Mouse (Mus musculus): ENCODE results near the gene Iqgap2. TPM values are rescaled to one million over a fixed set of nuclear protein-coding genes. Genes with fewer than 3 reads are reported as not detected.

Iqgap2 gene
- total RNA-seq, 1 experiment from 2014 or later: 33.4 TPM

DNA sequence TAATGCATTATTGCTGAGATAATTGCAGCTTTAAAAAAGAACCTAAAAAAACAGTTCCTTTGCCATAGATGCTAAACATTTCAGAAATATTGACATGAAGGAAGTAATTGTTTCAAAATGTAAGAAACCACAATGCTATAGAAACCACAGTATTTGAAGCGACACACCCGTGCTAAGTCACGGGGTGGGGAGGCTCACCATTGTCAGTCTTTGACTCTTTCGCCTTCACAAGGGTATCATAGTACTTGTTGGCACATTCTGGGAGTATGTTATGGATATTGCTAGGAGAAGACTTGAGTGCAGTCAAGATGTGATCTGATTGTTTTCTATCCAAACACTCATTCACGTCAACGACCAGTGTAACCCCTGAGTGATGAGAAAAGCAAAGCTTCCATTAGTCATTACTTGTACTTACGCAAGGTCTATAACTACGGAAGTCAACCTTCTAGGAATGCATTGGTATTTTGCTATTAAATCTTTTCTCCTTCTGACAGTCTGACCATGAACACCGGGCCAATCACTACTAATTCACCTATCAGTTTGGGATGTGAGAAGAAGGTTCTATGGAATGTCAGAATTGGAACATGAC lies 207.0 kb downstream of the Iqgap2 start:
- peak; percentile 59 for ATAC-seq (ENCODE audit: extremely low read depth, insufficient number of reproducible peaks, low FRiP score, poor library complexity, severe bottlenecking)

DNA sequence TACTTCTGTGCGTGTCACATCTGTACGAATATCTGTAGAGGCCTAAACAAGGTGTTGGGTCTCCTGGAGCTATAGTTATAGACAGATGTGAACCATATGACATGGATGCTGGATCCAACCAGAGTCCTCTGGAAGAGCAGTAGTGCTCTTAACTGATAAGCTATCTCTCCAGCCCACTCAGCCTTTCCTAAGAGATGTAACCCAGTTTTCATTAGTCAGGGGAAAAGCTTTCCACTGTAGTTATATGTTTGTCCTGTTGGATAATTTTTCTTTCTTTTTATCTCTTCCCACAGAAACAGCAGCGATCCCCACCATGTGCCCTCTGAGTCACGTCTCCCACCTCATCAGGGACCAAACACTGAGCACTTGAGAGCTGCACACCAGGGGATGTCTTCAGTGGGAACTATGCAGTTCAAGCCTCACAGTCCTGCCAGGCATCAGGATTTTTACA lies 212.2 kb downstream of the Iqgap2 start:
- ATAC-seq (ENCODE audit: extremely low read depth, insufficient number of reproducible peaks, low FRiP score, poor library complexity, severe bottlenecking): no peak

DNA sequence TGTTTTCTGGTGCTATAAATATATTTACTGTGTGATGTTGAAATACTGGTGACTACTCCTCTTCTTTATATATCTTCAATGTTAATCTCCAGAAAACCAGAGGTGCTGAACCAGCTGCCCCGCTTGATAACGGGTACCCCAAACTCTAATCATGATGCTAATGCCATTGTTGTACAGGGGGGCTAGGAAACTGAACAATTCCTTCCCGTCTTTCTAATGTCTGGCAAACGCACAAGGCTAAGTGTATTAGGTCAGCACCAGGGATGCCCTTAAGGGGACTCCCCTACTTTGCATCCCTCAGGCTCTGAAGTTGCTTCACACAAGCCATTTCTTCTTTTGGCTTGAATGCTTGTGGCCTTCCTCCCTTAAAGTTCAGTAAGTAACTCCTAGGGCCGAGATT lies 212.6 kb downstream of the Iqgap2 start:
- no peak for ATAC-seq (ENCODE audit: extremely low read depth, insufficient number of reproducible peaks, low FRiP score, poor library complexity, severe bottlenecking)

GRCm38 (mm10) chr13:95672372-95672771 lies 219.3 kb downstream of the Iqgap2 start:
- no peak for ATAC-seq (ENCODE audit: extremely low read depth, insufficient number of reproducible peaks, low FRiP score, poor library complexity, severe bottlenecking)

GRCm38 (mm10) chr13:95671108-95671897 lies 220.4 kb downstream of the Iqgap2 start:
- ATAC-seq (ENCODE audit: extremely low read depth, insufficient number of reproducible peaks, low FRiP score, poor library complexity, severe bottlenecking): no peak

DNA sequence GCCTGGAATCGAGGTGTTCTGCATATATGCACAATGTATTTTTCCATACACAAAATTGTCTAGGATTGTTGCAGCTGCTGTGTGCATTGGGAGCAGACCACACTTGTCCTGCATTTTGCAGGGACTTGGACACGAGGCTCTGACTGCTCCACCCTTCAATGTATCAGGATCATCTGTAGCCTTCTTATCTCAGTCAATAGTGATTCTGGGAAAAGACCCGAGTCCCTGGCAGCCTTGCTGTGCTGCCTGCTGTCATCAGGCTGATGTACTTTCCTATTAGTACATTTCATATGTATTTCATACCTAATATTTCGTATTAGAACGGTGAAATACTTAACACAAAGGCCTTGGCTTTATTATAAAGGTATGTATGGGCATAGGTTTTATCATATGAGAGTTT lies 221.2 kb downstream of the Iqgap2 start:
- ATAC-seq (ENCODE audit: extremely low read depth, insufficient number of reproducible peaks, low FRiP score, poor library complexity, severe bottlenecking): no peak

- no peak for ATAC-seq (ENCODE audit: extremely low read depth, insufficient number of reproducible peaks, low FRiP score, poor library complexity, severe bottlenecking)
These were observed 224.5 kb downstream of the Iqgap2 start for GRCm38 (mm10) chr13:95667260-95667659.

GRCm38 (mm10) chr13:95665644-95666356 lies 225.9 kb downstream of the Iqgap2 start:
- no peak for ATAC-seq (ENCODE audit: extremely low read depth, insufficient number of reproducible peaks, low FRiP score, poor library complexity, severe bottlenecking)

DNA sequence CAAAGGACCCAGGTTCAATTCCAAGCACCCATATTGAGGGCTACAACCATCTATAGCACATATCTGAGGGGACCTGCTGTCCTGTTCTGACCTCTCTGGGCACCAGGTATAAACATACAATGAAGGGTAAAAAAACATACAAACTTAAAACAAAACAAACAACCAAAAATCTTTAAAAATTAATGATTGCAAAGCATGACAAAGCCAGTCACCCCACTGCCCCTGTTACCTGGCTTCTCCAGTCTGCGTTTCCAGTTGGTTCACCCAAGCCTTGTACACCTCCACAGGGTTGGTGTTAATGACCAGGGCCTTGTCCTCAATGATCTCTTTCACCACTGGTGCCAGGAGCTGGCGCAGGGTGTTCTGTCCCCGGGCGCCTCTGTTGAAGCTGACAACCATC lies 227.9 kb downstream of the Iqgap2 start:
- ATAC-seq (ENCODE audit: extremely low read depth, insufficient number of reproducible peaks, low FRiP score, poor library complexity, severe bottlenecking): no peak

GRCm38 (mm10) chr13:95659432-95659831 lies 232.3 kb downstream of the Iqgap2 start:
- no peak for ATAC-seq (ENCODE audit: extremely low read depth, insufficient number of reproducible peaks, low FRiP score, poor library complexity, severe bottlenecking)

- ATAC-seq (ENCODE audit: extremely low read depth, insufficient number of reproducible peaks, low FRiP score, poor library complexity, severe bottlenecking): no peak
These were observed 234.6 kb downstream of the Iqgap2 start for GRCm38 (mm10) chr13:95657171-95657570.

GRCm38 (mm10) chr13:95655284-95655683 lies 236.4 kb downstream of the Iqgap2 start:
- no peak for ATAC-seq (ENCODE audit: extremely low read depth, insufficient number of reproducible peaks, low FRiP score, poor library complexity, severe bottlenecking)

DNA sequence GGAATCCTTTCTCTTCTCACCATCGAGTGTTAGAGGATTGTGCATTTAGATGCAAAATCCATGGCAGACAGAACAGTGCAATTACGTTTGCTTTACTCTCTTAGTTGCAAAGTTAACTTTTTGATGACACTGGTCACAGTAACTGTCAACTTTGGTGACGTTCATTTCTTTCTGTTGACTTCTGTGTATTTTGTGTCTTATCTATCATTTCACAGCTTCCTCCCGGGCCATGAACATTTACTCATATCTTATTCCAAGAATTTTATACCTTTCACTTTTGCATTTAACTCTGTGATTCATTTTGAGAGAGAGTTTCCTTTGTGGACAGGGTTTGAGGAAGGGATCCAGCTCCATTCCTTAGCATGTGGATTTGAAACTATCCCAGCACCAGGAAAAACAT lies 238.0 kb downstream of the Iqgap2 start:
- ATAC-seq (ENCODE audit: extremely low read depth, insufficient number of reproducible peaks, low FRiP score, poor library complexity, severe bottlenecking): no peak

DNA sequence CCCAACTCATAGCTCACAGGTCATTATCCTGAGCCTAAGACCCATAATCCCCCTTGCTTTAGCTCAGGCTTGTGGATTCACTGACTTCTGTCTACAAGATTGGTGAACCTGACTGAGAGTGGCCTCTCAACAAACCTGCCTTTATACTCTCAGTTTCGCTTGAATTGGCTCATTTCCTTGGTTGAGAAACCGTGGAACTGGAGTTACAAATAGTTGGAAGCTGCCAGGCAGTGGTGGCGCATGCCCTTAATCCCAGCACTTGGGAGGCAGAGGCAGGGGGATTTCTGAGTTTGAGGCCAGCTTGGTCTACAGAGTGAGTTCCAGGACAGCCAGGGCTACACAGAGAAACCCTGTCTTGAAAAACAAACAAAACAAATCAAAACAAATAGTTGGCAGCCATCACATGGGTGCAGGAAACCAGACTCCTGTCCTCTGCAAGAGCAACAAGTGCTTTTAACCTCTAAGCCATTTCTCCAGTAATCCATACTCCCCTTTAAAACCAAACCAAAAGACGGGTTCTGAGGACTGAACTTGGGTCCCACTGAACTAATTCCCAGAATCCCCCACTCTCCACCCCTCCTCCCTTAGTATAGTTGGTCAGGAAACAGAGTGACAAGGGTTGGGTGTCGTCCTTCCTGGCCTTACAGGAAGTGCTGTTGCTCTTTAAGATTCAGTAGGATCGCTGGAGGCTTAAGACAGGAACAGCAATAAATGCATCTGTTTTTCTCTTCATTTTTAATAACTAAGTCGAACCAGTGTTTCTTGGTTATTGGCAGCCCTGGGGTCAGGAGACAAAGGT lies 239.7 kb downstream of the Iqgap2 start:
- no peak for ATAC-seq (ENCODE audit: extremely low read depth, insufficient number of reproducible peaks, low FRiP score, poor library complexity, severe bottlenecking)

GRCm38 (mm10) chr13:95649941-95650340 lies 241.8 kb downstream of the Iqgap2 start:
- ATAC-seq (ENCODE audit: extremely low read depth, insufficient number of reproducible peaks, low FRiP score, poor library complexity, severe bottlenecking): no peak

DNA sequence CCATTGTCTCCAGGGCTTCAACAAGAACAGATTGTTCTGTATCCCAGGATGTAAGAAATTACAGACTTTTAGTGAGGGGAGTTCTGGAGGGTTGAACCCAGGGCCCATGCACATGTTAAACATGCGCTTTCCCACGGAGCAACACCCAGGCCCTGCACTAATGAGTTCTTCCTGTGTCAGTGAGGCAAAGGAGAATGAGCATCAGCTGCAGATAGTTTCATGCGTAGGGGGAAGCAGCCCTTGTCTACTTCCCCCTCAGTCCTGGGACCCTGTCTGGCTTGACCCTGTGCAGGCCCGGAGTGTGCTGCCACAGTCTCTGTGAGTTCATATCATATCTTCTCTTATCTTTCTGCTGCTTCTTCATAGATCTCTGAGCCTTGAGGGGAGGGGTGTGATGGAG lies 244.5 kb downstream of the Iqgap2 start:
- no peak for ATAC-seq (ENCODE audit: extremely low read depth, insufficient number of reproducible peaks, low FRiP score, poor library complexity, severe bottlenecking)

GRCm38 (mm10) chr13:95646687-95647111 lies 245.0 kb downstream of the Iqgap2 start:
- no peak for ATAC-seq (ENCODE audit: extremely low read depth, insufficient number of reproducible peaks, low FRiP score, poor library complexity, severe bottlenecking)

DNA sequence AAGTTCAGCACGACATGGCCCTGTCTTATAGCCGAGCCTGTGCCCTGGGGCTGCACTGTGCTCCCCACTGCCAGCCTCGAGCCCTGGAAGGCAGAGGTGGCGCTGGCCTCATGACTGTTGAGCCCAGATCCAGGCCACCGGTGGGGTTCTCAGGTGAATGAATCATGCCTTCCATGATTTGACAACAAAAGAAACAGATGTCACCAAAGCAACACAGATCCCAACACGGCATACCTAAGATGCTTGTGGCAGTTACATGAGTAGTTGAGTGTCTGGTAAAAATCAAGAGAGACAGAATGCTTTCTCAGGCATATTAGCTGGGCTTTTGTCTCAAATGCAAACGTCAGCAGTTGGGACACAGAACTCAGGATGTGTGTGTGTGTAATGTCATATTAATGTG lies 248.0 kb downstream of the Iqgap2 start:
- no peak for ATAC-seq (ENCODE audit: extremely low read depth, insufficient number of reproducible peaks, low FRiP score, poor library complexity, severe bottlenecking)
